Mouse (Mus musculus): ENCODE results near the gene Twist2. TPM values are rescaled to one million over a fixed set of nuclear protein-coding genes. Genes with fewer than 3 reads are reported as not detected.

Twist2 gene
- total and polyA plus RNA-seq, 3 experiments: not detected

GRCm38 (mm10) chr1:91874633-91875032 is 73.4 kb downstream of the Twist2 start:
- TF ChIP-seq TCF12 (IDR thresholded peaks at IDR 0.05; ENCODE audit: low read depth, low read length): no peak
- TF ChIP-seq ZMIZ1 (IDR thresholded peaks at IDR 0.05; ENCODE audit: low read depth, low read length): no peak
- TF ChIP-seq MXI1 (IDR thresholded peaks at IDR 0.05; ENCODE audit: low read depth, low read length): no peak
- TF ChIP-seq MEF2A (IDR thresholded peaks at IDR 0.05; ENCODE audit: extremely low read depth, insufficient replicate concordance, low read depth, low read length, poor library complexity, severe bottlenecking): no peak
- no peak for TF ChIP-seq BHLHE40 (IDR thresholded peaks at IDR 0.05; ENCODE audit: borderline replicate concordance, low read depth, low read length)
- TF ChIP-seq ZC3H11A (IDR thresholded peaks at IDR 0.05; ENCODE audit: low read depth, low read length): 0 out of 2 replicates have a peak, but pooled peaks have one; percentile 9
- no peak for TF ChIP-seq ETS1 (IDR thresholded peaks at IDR 0.05; ENCODE audit: low read depth, low read length)
- TF ChIP-seq HCFC1 (IDR thresholded peaks at IDR 0.05; ENCODE audit: low read depth, low read length): no peak
- peak; percentile 62 for TF ChIP-seq USF1 (IDR thresholded peaks at IDR 0.05; ENCODE audit: low read depth, low read length)
- TF ChIP-seq RAD21 (IDR thresholded peaks at IDR 0.05; ENCODE audit: low read depth, low read length): peak; percentile 32
- peak; percentile 53 to 68 (median 62) for TF ChIP-seq CTCF (IDR thresholded peaks at IDR 0.05 in 2 of 3, conservative IDR thresholded peaks at IDR 0.05 in 1 of 3; ENCODE audit: control insufficient read depth in 1 of 3, insufficient read depth in 1 of 3, low read depth in 2 of 3, low read length in 3 of 3, poor library complexity in 1 of 3, severe bottlenecking in 1 of 3)
- no peak for TF ChIP-seq ZNF384 (IDR thresholded peaks at IDR 0.05; ENCODE audit: low read depth, low read length)
- TF ChIP-seq SMC3 (IDR thresholded peaks at IDR 0.05; ENCODE audit: low read depth, low read length): peak; percentile 68
- TF ChIP-seq MYB (IDR thresholded peaks at IDR 0.05; ENCODE audit: low read depth, low read length): no peak
- TF ChIP-seq MAX (IDR thresholded peaks at IDR 0.05; ENCODE audit: low read length): no peak
- TF ChIP-seq TBP (IDR thresholded peaks at IDR 0.05; ENCODE audit: low read depth, low read length): no peak
- TF ChIP-seq MAZ (IDR thresholded peaks at IDR 0.05; ENCODE audit: low read depth, low read length): no peak
- TF ChIP-seq EP300 (IDR thresholded peaks at IDR 0.05; ENCODE audit: low read depth in 1 of 2, low read length in 2 of 2): no peak

DNA sequence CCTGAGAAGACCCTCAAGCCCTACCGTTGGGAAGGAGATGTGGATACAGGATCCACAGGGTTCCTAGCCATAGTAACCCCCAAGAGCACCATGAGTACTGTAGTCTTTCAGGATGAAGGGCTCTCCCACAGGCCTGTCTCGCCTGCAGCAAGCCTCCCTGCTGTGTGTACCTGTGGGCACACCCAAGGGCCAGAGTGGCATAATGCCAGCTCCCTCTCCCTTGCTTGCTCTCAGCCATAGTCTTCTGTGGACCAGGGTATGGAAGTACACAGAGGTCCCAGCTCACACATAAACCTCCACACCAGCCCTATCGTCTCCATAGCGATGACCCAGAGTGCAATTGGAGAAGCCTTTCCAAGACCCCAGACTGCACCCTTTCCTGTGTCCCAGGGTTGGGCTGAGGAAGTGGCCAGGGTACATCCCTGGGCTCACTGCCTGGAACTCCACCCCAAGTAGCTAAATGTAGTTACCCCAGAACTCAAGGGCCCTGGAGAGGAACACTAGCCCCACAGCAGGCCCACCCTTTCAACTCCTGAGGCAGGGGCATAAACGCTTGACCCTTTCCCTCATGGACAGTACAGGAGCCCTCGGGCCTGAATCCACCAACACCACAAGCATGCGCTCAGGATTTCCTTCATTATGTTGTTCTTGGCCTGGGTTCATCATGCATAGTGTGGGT is 73.9 kb downstream of the Twist2 start:
- Histone ChIP-seq H3K9me3 (replicated peaks; ENCODE audit: insufficient read depth, low read length) (no peaks in the 10 kb centered on the region), H3K4me3 (ENCODE audit: control insufficient read depth in 1 of 2, insufficient read depth in 1 of 2, low read depth in 2 of 2, low read length in 2 of 2) (no peak overlapping the region), H3K36me3 (ENCODE audit: control insufficient read depth in 1 of 2, insufficient read depth in 2 of 2, low read length in 2 of 2) (no peaks in the 10 kb centered on the region), H3K79me2 (ENCODE audit: control insufficient read depth, insufficient read depth, low read length, poor library complexity) (no peaks in the 10 kb centered on the region), H3K27me3 (ENCODE audit: control insufficient read depth in 1 of 2, insufficient read depth in 2 of 2, low read length in 2 of 2) (no peaks in the 10 kb centered on the region), H3K4me1 (ENCODE audit: control insufficient read depth in 1 of 2, insufficient read depth in 2 of 2, low read length in 2 of 2) (no peaks in the 10 kb centered on the region), H3K27ac (ENCODE audit: control insufficient read depth, low read depth, low read length) (no peak overlapping the region), H3K9ac (ENCODE audit: control insufficient read depth, low read depth, low read length, poor library complexity, severe bottlenecking) (no peak overlapping the region)
- no peak for DNase-seq (ENCODE audit: low read depth, low spot score)
- TF ChIP-seq GABPA (IDR thresholded peaks at IDR 0.05; ENCODE audit: low read depth, low read length) (no peak), MYB (IDR thresholded peaks at IDR 0.05; ENCODE audit: low read depth, low read length) (no peak), ZC3H11A (IDR thresholded peaks at IDR 0.05; ENCODE audit: low read depth, low read length) (no peak), ETS1 (IDR thresholded peaks at IDR 0.05; ENCODE audit: low read depth, low read length) (no peak), ZKSCAN1 (IDR thresholded peaks at IDR 0.05; ENCODE audit: low read depth, low read length) (no peak), MXI1 (IDR thresholded peaks at IDR 0.05; ENCODE audit: low read depth, low read length) (no peak), RAD21 (IDR thresholded peaks at IDR 0.05; ENCODE audit: low read depth, low read length) (no peak), SMC3 (IDR thresholded peaks at IDR 0.05; ENCODE audit: low read depth, low read length) (no peak), NELFE (IDR thresholded peaks at IDR 0.05; ENCODE audit: low read depth, low read length) (no peak)

More at GRCm38 (mm10) chr1:91874633-91875032, 73.4 kb downstream of the Twist2 start:
- DNase-seq (ENCODE audit: low read depth, low spot score): peak; percentile 6
- Histone ChIP-seq H3K79me2 (ENCODE audit: control insufficient read depth, insufficient read depth, low read length, poor library complexity) (no peaks in the 10 kb centered on the region), H3K9ac (ENCODE audit: control insufficient read depth, low read depth, low read length, poor library complexity, severe bottlenecking) (no peak overlapping the region), H3K27me3 (ENCODE audit: control insufficient read depth in 1 of 2, insufficient read depth in 2 of 2, low read length in 2 of 2) (no peaks in the 10 kb centered on the region), H3K27ac (ENCODE audit: control insufficient read depth, low read depth, low read length) (no peak overlapping the region), H3K4me1 (ENCODE audit: control insufficient read depth in 1 of 2, insufficient read depth in 2 of 2, low read length in 2 of 2) (no peaks in the 10 kb centered on the region), H3K4me3 (ENCODE audit: control insufficient read depth in 1 of 2, insufficient read depth in 1 of 2, low read depth in 2 of 2, low read length in 2 of 2) (no peak overlapping the region), H3K36me3 (ENCODE audit: control insufficient read depth in 1 of 2, insufficient read depth in 2 of 2, low read length in 2 of 2) (no peaks in the 10 kb centered on the region), H3K9me3 (replicated peaks; ENCODE audit: insufficient read depth, low read length) (no peaks in the 10 kb centered on the region)
